Mouse (Mus musculus): Measurements from ENCODE around the gene Ddx25.

DNA sequence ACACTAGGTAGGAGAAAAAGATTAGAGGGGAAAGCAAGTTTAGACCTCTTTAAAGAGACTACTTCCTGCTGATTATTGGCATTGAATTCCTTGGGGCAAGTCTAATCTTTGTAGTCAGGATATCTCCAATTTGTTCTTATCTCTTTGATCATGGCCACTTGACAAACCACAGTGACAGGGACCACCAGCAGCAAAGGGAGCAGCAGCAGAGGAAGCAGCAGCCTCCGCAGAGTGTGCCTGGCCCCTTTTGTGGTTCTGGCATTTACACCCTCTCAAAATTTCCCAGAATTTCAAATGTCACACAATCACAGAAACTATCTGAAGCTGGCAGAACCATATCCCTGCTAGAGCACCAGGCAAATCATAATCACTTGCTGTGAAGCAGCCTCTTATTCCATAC lies 29.3 kb upstream of the Ddx25 start:
- TF ChIP-seq POLR2A (IDR thresholded peaks at IDR 0.05; ENCODE audit: extremely low read depth, insufficient read depth, low read length) = no peak
- TF ChIP-seq CTCF (IDR thresholded peaks at IDR 0.05; ENCODE audit: low read depth, low read length) = no peak

All from liver, adult 2 months (tissue).